Mouse (Mus musculus): ENCODE results near the gene Tecpr2. TPM values are rescaled to one million over a fixed set of nuclear protein-coding genes. Genes with fewer than 3 reads are reported as not detected.

Gene Tecpr2
- polyA plus RNA-seq, 1 experiment from 2014 or later = 3.1 TPM

DNA sequence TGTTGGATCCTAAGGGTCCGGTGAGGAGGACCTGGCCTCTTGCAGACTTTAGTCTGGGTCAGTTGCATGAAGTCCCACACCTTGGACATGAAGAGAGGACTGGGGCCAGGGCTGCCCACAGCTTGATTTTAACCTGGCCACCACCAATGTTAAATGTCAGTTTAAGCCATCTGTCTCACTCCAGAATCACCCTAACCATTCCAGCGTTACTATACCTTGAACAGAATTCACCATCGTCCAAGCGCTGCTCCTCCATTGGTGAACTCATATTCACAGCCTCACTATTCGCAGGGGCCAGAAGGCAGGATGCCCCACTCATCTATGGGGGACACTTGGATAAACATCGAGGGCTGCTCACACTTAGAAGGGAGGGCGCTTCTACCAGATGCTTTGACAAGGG lies 111.9 kb downstream of the Tecpr2 start:
- 88% methylated on average over 7 of the region's 7 CpGs for WGBS

DNA sequence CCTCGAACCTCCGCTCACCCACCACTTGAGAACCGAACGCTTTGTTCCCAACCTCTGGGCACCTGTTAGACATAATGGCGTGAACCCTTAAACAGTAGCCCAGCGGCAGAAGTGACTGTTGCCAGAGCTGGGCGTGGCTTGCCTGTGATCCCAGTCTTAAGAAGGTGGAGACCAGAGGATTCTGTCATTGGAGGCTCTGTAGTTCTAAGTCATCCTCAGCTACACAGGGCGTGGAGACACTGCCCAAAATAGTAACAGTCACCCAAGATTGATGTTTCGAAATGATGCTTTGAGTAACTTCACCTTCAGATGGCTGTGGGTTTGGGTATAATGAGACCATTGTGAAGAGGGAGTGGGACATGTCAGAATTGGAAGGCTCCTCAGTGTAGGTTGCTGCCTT lies 115.1 kb downstream of the Tecpr2 start:
- no peak overlapping the region for H3K9ac ChIP-seq
- no peak for ATAC-seq (ENCODE audit: borderline replicate concordance, extremely low read depth, low FRiP score, low TSS enrichment)
- H3K27ac ChIP-seq = no peak overlapping the region
- peaks cover 27% of the 10 kb centered on the region for H3K4me1 ChIP-seq
- no peak overlapping the region for H3K4me2 ChIP-seq
- WGBS = 69% methylated on average over 9 of the region's 9 CpGs
- H3K4me3 ChIP-seq = no peak overlapping the region
- no peaks in the 10 kb centered on the region for H3K27me3 ChIP-seq
- H3K9me3 ChIP-seq = no peaks in the 10 kb centered on the region
- no peaks in the 10 kb centered on the region for H3K36me3 ChIP-seq

More for the DNA sequence above, 111.9 kb downstream of the Tecpr2 start:
- no peak overlapping the region for H3K4me2 ChIP-seq
- H3K36me3 ChIP-seq = no peaks in the 10 kb centered on the region
- no peaks in the 10 kb centered on the region for H3K9me3 ChIP-seq
- no peaks in the 10 kb centered on the region for H3K27me3 ChIP-seq
- no peak overlapping the region for H3K9ac ChIP-seq
- ATAC-seq (ENCODE audit: borderline replicate concordance, extremely low read depth, low FRiP score, low TSS enrichment) = no peak
- H3K4me3 ChIP-seq = no peak overlapping the region
- H3K27ac ChIP-seq = no peak overlapping the region
- H3K4me1 ChIP-seq = no peaks in the 10 kb centered on the region; the same call in 1 of the 2 replicates

DNA sequence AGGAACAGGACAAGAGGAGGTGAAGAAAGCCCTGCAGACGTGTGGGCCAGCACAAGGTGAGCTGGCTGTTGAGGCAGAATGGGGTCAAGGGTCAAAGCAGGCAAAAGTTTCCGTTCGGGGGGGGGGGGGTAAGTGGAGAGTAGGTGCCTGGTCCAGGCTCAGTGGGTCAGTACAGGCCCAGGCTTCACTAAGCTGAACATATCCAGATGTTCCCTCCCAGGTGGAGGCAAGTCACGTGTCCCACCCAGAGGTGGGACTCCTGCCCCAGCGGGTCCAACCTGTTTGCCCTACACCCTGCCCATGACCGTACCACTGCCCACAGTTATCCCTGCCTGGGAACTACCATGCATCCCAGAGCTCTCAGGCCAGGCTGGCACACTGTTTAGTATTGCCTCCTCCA lies 116.7 kb downstream of the Tecpr2 start:
- peaks cover 35% of the 10 kb centered on the region for H3K4me1 ChIP-seq
- 0 out of 2 replicates have a peak overlapping the region, but pooled peaks have one; percentile 63 for H3K27ac ChIP-seq
- no peak overlapping the region for H3K9ac ChIP-seq
- H3K27me3 ChIP-seq = no peaks in the 10 kb centered on the region
- 55% methylated on average over 6 of the region's 6 CpGs for WGBS
- no peak overlapping the region for H3K4me2 ChIP-seq
- H3K36me3 ChIP-seq = no peaks in the 10 kb centered on the region
- ATAC-seq (ENCODE audit: borderline replicate concordance, extremely low read depth, low FRiP score, low TSS enrichment) = no peak; the same call in 1 of the 2 replicates
- H3K9me3 ChIP-seq = no peaks in the 10 kb centered on the region
- H3K4me3 ChIP-seq = no peak overlapping the region

DNA sequence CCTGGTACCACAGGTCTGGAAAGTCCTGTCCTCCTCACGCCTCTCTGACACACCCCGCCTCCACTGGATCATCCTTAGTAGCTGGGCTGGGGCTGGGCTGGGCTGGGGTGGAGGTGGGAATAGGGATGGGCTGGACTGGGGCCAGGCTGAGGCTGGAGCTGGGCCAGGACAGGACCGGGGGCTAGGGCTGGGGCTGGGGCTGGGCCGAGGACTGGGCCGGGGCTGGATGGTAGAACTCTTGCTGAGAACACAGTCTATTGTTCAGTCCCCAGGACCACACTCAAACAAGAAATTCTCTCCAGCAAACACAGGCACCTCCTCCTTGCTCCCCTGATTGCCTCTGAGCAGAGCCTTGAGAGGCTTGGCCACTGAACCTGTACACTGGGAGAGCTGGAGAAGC lies 117.3 kb downstream of the Tecpr2 start:
- Histone ChIP-seq H3K27ac (peak overlapping the region; percentile 63), H3K9ac (no peak overlapping the region), H3K36me3 (no peaks in the 10 kb centered on the region), H3K9me3 (no peaks in the 10 kb centered on the region), H3K27me3 (no peaks in the 10 kb centered on the region), H3K4me1 (peaks cover 35% of the 10 kb centered on the region), H3K4me2 (no peak overlapping the region), H3K4me3 (no peak overlapping the region)
- 0 out of 2 replicates have a peak, but pooled peaks have one; percentile 12 for ATAC-seq (ENCODE audit: borderline replicate concordance, extremely low read depth, low FRiP score, low TSS enrichment)
- 38% methylated on average over 5 of the region's 5 CpGs for WGBS

DNA sequence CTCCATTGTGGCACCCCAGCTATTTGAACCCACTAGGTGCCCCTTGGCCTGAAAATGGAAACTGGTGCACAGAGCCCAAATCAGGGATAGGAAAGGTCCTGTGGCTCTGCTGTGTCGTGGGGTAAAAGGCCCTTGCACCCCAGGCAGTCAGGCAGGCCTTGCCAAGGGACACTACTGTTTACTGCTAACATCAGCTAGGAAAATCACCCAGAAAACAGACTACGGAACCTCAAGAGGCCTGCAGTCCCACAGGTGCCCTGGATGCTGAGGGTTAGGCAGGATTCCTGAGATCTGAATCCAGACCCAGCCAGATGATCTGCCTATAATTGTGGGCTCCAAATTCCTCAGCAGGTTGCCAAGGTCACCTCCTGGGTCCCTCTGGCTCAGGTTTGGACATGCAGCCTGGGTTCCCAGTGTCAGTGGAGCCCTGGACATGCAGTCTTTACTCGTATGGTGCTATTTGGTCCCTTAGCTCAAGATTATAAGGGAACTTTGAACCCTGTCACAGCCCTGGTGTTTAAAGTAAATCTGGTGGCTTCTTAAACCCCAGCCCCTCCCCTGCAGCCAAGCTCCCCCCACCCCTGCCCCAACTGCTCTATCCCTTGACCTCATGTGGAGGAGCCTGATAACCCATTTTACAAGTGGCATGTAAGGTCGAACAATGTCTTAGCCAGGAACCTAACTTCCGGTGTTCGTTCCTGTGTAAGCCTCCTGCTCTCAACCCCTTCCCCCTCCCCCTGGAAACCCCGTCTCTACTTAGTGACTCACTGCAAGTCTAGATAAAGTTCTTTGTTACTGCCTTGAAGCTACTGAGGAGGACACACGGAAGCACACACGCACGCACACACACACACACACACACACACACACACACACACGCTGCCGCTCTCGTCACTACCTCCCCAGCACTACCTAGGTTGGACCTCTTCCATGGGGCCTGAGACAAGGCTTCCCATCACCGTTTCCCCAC lies 118.4 kb downstream of the Tecpr2 start:
- Histone ChIP-seq H3K9ac (no peak overlapping the region), H3K27ac (peak overlapping the region; percentile 63), H3K4me2 (no peak overlapping the region), H3K4me1 (peaks cover 35% of the 10 kb centered on the region), H3K9me3 (no peaks in the 10 kb centered on the region), H3K4me3 (no peak overlapping the region), H3K27me3 (no peaks in the 10 kb centered on the region), H3K36me3 (no peaks in the 10 kb centered on the region)
- peak; percentile 15; the same call in 1 of the 2 replicates for ATAC-seq (ENCODE audit: borderline replicate concordance, extremely low read depth, low FRiP score, low TSS enrichment)
- WGBS = 45% methylated on average over 14 of the region's 14 CpGs

DNA sequence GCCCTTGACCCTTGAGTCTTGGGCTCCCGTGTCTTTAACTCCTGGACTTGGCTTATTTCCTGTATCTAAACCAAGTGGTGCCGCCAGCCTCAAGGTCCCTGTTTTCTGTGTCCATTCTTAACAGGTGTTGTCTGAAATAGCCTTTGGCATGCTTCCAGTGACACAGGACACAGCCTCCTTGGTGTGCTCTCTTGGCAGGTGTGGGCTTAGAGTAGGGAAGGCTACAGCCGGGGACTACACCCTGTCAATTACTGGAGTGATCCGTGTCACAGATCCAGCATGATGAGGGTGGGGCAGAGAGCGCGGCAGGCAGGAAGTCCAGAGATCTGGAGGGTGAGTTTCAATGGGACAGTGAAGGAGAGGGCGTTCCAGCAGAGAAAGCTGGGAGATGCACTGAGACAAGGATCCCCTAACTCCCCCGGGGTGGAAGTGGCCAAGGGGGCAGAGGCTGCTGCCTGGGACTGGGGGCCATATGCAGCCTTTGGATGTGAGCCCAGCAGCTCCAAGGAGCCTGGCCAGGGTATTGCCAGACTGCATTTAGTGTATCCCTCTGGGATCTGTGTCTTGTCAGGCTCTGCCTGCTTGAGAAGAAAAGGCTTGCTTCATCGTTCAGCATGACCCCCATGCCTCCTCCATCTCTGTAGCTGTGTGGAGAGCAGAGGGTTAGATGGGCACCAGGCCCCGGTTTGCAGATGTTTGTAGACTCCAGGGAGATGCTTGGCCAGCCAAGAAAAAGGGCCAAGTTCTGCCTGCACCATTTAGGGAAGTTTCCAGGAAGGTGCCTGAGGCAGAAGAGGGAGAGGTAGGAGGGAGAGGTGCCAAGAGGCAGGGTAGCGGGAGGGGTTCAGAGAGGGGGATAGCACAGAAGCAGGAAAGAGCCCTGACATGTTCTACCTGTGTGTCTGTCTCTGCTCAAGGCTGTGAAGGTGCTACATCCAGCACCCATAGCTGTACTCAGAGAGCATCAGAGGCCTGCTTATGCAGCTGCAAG lies 119.7 kb downstream of the Tecpr2 start:
- Histone ChIP-seq H3K4me3 (no peak overlapping the region), H3K9me3 (no peaks in the 10 kb centered on the region), H3K4me1 (peaks cover 35% of the 10 kb centered on the region), H3K4me2 (no peak overlapping the region), H3K27me3 (no peaks in the 10 kb centered on the region), H3K36me3 (no peaks in the 10 kb centered on the region), H3K27ac (peak overlapping the region; percentile 51), H3K9ac (no peak overlapping the region)
- WGBS = 39% methylated on average over 11 of the region's 11 CpGs
- ATAC-seq (ENCODE audit: borderline replicate concordance, extremely low read depth, low FRiP score, low TSS enrichment) = peak; percentile 50; the same call in 1 of the 2 replicates

DNA sequence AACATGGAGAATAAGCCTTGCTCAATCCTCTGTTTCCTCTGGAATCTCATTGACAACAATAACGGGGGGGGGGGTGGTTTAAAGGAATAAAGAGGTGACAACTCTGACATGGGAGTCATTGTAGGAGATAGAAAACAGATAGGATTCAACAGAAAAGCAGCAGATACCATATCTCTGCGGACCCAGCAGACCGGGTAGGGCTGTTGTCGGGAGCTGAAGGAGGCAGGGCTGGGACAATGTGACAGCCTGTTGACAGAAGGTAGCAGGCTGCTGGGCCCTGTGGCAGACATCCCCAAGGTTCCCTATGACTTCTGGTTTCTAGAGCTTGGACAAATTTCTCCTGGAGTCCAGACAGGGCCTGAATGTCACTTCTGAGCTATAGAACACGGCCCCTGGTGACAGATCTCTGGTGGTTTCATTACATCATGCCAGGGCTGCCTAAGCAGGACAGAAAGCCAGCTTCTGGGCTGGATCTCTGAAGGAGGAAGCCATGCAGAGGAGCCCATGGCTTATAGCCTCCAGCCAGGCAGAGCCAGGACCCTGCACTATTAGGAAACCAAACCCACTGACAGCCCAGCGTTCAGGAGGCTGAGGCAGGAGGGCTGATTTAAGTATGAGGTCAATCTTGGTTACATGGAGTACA lies 120.7 kb downstream of the Tecpr2 start:
- 42% methylated on average over 6 of the region's 6 CpGs for WGBS
- no peaks in the 10 kb centered on the region for H3K9me3 ChIP-seq
- H3K27ac ChIP-seq = peak overlapping the region; percentile 37; the same call in 1 of the 2 replicates
- no peaks in the 10 kb centered on the region for H3K27me3 ChIP-seq
- no peak for ATAC-seq (ENCODE audit: borderline replicate concordance, extremely low read depth, low FRiP score, low TSS enrichment)
- H3K9ac ChIP-seq = no peak overlapping the region
- peaks cover 35% of the 10 kb centered on the region for H3K4me1 ChIP-seq
- H3K36me3 ChIP-seq = no peaks in the 10 kb centered on the region
- H3K4me2 ChIP-seq = no peak overlapping the region
- no peak overlapping the region for H3K4me3 ChIP-seq

DNA sequence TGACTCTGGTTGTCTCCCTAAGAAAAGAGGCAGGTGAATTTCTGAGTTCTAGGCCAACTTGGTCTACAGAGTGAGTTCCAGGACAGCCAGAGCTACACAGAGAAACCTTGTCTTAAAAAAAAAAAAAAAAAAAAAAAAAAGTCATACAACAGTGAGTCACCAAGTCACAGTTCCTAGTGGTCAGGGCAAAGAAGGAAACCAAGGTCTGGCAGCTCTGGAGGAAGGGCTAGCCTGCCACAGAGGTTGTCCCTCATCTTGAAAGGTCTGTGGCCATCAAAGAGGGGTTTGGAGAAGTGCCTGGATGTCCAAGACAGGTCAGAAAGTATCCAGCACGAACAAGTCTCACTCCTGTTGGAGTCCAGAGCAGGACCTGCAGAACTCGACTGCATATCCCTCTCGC lies 127.7 kb downstream of the Tecpr2 start:
- H3K9ac ChIP-seq = no peak overlapping the region
- no peaks in the 10 kb centered on the region for H3K9me3 ChIP-seq
- no peaks in the 10 kb centered on the region for H3K27me3 ChIP-seq
- WGBS = 70% methylated on average over 3 of the region's 3 CpGs
- H3K36me3 ChIP-seq = no peaks in the 10 kb centered on the region
- no peak overlapping the region for H3K4me3 ChIP-seq
- H3K27ac ChIP-seq = no peak overlapping the region
- no peak for ATAC-seq (ENCODE audit: borderline replicate concordance, extremely low read depth, low FRiP score, low TSS enrichment)
- 0 out of 2 replicates have a peak, but pooled peaks cover 3% of the 10 kb centered on the region for H3K4me1 ChIP-seq
- H3K4me2 ChIP-seq = no peak overlapping the region

DNA sequence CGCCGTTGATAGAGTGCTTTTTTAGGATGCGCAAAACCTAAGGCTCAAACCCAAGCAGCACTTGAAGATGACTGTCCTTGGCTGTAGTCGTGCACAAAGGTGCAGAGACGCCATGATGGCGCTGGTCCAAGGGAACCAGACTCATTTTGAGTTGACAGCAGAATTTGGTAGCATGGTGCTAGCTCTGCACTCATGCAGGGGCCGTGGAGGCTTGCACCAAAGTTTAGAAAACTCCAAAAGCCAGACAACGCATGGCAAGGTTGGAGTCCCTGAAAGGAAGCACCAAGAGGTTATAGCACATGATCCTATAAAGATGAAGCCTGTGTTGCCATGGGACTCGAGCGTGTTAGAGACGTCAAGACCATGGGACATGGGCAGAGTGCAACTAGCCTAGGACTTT lies 129.0 kb downstream of the Tecpr2 start:
- Histone ChIP-seq H3K27me3 (no peaks in the 10 kb centered on the region), H3K4me2 (no peak overlapping the region), H3K4me3 (no peak overlapping the region), H3K36me3 (no peaks in the 10 kb centered on the region), H3K9ac (no peak overlapping the region), H3K4me1 (0 out of 2 replicates have a peak, but pooled peaks cover 3% of the 10 kb centered on the region), H3K27ac (no peak overlapping the region), H3K9me3 (no peaks in the 10 kb centered on the region)
- WGBS = 87% methylated on average over 11 of the region's 11 CpGs
- ATAC-seq (ENCODE audit: borderline replicate concordance, extremely low read depth, low FRiP score, low TSS enrichment) = no peak

DNA sequence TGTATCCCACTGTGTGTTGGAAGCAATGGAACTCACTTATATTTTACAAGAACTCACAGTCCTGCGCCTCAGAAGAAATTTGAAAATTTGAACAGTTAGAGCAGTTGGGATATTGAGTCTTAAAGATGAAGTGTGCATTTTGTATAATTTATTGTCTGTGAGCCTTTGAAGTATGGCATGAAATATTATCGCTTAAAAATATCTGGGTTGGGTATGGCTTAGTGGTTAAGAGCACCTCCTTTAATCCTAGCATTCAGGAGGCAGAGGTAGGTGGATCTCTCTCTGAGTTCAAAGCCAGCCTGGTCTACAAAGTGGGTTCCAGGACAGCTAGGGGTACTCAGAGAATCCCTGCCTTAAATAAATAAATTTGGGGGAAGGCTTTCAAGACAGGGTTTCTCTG lies 130.0 kb downstream of the Tecpr2 start:
- 89% methylated on average over 2 of the region's 2 CpGs for WGBS
- no peak overlapping the region for H3K9ac ChIP-seq
- H3K4me3 ChIP-seq = no peak overlapping the region
- H3K4me1 ChIP-seq = 0 out of 2 replicates have a peak, but pooled peaks cover 3% of the 10 kb centered on the region
- no peak overlapping the region for H3K27ac ChIP-seq
- no peaks in the 10 kb centered on the region for H3K27me3 ChIP-seq
- H3K9me3 ChIP-seq = no peaks in the 10 kb centered on the region
- no peak for ATAC-seq (ENCODE audit: borderline replicate concordance, extremely low read depth, low FRiP score, low TSS enrichment)
- no peak overlapping the region for H3K4me2 ChIP-seq
- no peaks in the 10 kb centered on the region for H3K36me3 ChIP-seq

DNA sequence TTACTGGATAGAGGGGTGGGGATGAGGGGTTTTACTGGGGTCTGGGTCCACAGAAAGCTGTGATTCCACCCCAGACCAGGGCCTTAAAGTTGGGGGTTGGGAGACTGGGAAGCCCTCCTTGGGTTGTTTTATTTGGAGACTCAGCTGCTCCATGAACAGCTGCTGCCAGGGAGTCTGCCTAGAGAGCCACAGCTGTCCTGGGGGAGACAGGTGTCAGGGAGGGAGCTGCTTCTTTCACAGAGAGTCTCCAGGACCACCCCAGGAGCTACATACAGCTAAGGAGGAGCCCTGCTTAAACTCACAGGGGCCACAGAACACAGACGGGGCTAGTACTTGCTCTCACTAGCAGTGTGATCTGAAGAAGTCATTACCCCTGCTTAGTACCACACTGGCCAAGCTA lies 132.1 kb downstream of the Tecpr2 start:
- ATAC-seq (ENCODE audit: borderline replicate concordance, extremely low read depth, low FRiP score, low TSS enrichment) = no peak
- Histone ChIP-seq H3K4me2 (no peak overlapping the region), H3K4me1 (no peaks in the 10 kb centered on the region), H3K4me3 (no peak overlapping the region), H3K27me3 (no peaks in the 10 kb centered on the region), H3K9ac (no peak overlapping the region), H3K9me3 (no peaks in the 10 kb centered on the region), H3K36me3 (no peaks in the 10 kb centered on the region), H3K27ac (no peak overlapping the region)
- whole genome bisulfite sequencing = 7% methylated on average over 1 of the region's 1 CpGs
